Mouse (Mus musculus) brain, embryonic 14.5 days (tissue): ENCODE measurements around the gene Pmm1. TPM values are rescaled to one million over a fixed set of nuclear protein-coding genes. Genes with fewer than 3 reads are reported as not detected.

ENCODE experiments used
- DNase-seq: peaks from one replicate; pipeline ENCODE4 v3.0.0-alpha.2; 2011; ENCODE audit warnings: low read depth
- CTCF ChIP-seq: fragments of 200-500 bp; IDR thresholded peaks from 2 replicates; pipeline ENCODE4 v1.5.1; 2012; ENCODE audit warnings: inconsistent platforms, mild to moderate bottlenecking, moderate library complexity, borderline replicate concordance; ENCODE audit not compliant: insufficient read depth, insufficient read length; ENCODE audit errors: extremely low read depth
- POLR2A ChIP-seq: fragments of 200-500 bp; IDR thresholded peaks from 2 replicates; pipeline ENCODE4 v1.6.1; 2012; ENCODE audit warnings: mild to moderate bottlenecking, inconsistent platforms, borderline replicate concordance; ENCODE audit not compliant: poor library complexity, insufficient read depth, insufficient read length, severe bottlenecking; ENCODE audit errors: extremely low read depth
- polyA plus RNA-seq: library from polyadenylated mRNA; depleted of rRNA; stranded (reverse); fragments of >200 nt; gene quantifications from 2 replicates; pipeline ENCODE4 v1.2.3, GENCODE M21; 2012

Gene Pmm1
- polyA plus RNA-seq, 1 experiment, result 75.6 TPM

DNA sequence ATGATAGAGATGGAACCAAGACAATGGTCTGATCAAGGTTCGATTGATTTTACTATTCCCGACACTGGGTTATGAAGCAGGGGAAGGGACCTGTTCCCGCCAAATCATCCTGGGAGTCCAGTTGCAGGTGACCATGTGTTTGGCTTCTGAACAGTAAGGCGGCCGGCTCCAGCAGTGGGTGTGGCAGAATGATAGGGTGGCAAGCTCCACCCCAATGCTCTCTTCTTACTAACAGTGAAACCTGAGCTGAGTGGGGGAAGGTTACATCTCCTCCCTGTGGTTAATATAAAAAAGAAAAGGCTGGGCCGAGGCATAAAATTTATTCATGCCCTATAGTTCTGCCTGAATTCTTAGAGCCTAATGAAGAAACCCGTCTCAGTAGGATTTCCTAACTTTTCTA is 8.4 kb upstream of the Pmm1 start:
- TF ChIP-seq POLR2A, result no peak
- TF ChIP-seq CTCF, result no peak
- no peak for DNase-seq

DNA sequence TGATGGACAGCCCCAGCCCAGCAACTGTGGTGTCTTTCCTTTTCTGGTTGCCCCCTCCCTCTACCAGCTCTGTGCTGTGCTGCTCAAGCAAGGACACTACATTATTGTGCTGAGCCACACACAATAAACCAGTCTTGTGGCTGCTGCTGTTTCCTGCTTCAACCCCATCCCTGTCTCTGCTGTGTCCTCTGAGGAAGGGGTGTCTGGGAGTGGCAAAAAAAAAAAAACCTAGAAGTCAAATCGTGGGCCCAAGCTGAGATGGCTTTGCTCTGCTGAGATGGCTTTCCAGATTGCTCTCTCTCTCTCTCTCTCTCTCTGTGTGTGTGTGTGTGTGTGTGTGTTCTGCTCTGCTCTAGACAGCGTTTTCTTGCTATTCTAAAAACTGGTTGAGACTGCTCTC is 7.7 kb upstream of the Pmm1 start:
- no peak for DNase-seq
- TF ChIP-seq CTCF (no peak), POLR2A (no peak)

DNA sequence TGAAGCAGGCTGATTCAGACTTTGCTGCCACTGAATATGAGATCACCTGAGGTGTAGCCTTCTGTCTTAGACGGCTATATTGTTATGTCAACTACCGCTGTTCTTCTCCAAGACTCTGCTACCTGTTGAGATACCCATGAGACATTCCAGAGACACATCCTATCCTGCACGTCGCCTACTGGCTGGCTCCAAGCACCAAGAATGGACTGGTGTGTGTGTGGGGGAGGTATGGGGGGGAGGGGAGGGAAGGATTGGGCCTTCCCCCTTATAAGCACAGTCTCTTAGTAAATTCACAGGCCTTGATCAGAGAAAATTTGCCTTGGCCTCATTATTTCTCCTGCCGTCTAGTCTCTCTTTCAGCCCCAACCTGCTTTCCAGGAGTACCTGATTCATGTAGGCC is 7.1 kb upstream of the Pmm1 start:
- no peak for TF ChIP-seq POLR2A
- TF ChIP-seq CTCF, result no peak
- no peak for DNase-seq

DNA sequence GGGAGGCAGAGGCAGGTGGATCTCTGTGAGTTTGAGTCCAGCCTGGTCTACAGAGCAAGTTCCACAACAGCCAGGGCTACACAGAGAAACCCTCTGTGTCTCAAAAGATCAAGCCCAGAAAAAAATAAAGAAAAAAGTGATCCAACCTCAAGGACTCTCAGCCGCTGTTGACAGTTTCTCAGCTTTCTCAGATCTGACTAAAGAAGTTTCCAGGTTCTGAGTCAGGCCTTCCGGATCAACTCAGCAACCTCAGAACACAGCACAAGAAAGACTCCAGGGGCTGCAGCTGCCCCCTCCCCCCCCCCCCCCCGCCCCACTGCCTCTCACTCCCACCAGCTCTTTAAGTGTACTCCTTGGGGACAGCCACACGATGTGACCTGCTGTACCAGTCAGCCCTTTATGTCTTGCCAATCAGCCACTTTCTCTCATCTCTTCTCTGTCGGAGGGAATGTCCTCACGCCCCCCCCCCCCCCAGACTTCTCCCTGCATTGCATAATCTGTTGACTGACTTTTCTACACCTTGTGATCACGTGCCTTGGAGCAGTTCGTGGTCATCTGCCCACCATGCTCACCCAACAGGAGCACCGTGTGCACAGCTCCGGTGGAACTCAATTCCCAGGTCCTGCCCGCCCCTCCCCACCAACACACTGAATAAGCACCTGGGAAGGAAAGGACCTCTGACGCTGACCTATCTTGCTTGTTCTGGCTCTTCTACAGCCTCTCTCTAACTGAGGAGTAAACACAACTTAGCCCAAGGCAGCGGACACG is 5.5 kb upstream of the Pmm1 start:
- TF ChIP-seq POLR2A, result no peak
- TF ChIP-seq CTCF, result no peak
- no peak for DNase-seq

DNA sequence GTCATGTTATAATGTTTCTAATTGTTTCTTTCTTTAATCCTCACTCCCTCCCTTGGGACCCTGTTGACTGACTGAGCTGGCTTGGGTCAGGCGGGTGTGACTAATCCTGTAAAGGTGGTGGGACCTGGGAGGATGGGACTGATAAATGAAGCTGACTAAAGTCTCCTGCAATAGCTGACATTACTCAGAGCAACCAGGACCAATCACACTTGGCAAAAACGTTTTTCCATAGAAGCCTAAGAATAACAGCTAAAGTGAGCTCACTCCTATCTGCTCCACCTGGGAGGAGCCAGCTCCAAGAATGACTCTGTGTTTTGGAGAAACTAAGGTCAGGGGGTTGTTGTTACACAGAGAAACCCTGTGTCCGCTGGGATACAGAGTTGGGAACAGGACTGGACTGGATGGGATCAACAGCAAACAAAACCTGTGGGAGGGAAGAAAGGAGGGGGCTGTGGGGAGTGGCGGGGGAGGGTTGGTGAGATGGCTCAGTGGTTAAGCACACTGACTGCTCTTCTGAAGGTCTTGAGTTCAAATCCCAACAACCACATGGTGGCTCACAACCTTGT is 4.3 kb upstream of the Pmm1 start:
- no peak for DNase-seq
- TF ChIP-seq CTCF, result no peak
- TF ChIP-seq POLR2A, result no peak

DNA sequence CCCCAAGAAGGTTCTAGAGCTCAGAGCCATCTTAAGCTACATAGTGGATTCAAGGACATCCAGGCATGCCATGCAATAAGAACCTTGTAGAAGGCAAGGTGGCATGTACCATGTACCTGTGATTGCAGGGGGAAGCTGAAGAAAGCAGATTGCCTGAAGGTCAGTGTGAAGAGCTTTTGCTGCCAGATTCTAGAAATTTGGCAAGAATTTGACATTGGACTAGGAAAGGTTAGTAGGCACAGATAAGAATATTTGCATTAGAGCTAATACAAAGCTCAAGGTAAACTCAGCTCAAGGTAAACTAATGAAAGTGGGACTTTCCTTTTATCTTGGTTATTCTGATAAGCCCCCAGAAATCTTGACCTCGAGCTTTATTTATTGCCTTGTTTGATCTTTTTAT is 3.5 kb upstream of the Pmm1 start:
- DNase-seq, result no peak
- TF ChIP-seq CTCF, result no peak
- no peak for TF ChIP-seq POLR2A

DNA sequence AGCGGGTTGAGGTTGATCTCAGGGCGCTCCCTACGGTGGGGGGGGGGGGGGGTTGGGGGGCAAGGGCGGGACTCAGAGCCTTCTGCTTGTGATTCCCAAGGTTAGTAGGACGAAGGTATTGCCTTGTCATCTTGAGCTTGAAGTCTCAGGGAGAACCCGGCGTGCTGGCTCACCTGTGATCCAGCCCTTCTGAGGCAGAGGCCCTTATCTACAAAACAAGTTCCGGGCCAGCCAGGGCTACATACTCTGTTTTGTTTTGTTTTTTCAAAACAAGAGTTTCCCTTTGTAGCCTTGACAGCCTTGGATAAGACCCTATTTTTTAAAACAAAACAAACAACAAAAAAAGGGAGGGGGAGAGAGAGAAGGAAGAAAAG is 335 bp upstream of the Pmm1 start:
- TF ChIP-seq POLR2A (no peak), CTCF (no peak)
- DNase-seq, result no peak

DNA sequence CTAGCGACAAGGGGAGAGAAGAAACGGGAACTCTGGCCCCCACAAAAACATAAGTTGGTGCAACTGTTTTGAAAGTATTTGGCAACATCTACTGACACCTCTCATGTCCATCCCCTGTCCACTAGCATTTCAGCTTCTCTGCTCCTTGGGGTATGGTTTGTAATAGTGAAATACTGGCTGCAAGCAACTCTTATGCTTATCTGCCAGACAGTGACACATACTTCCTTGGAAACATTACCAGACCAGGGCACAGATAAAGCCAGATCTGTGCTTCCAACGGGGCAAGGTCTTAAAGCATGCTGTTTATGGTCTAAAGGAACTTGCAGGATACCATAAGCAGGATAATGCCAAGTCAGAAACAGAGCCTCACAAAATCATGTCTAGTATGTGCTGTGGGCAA is 1.8 kb downstream of the Pmm1 start:
- TF ChIP-seq CTCF, result no peak
- TF ChIP-seq POLR2A, result no peak
- DNase-seq, result no peak

DNA sequence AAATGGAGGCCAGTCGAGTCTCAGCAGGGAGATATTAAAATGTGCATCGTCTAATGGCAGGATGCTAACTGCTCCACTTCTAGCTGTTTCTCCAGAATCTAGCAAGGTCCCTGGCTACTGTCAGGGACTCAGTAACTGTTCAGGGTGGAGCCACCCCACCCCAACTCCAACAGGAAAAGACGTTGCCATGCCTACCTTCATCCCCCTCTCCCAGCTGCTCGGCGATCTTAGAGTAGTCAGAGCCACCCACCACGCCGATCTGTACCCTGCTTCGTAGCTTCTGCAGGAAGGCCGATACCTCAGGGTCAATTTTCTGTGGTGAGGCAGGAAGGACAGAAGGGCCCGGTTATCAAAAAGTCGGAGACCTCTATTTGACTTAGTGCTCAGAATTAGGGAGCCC is 3.1 kb downstream of the Pmm1 start:
- TF ChIP-seq POLR2A (no peak), CTCF (no peak)
- DNase-seq, result no peak

DNA sequence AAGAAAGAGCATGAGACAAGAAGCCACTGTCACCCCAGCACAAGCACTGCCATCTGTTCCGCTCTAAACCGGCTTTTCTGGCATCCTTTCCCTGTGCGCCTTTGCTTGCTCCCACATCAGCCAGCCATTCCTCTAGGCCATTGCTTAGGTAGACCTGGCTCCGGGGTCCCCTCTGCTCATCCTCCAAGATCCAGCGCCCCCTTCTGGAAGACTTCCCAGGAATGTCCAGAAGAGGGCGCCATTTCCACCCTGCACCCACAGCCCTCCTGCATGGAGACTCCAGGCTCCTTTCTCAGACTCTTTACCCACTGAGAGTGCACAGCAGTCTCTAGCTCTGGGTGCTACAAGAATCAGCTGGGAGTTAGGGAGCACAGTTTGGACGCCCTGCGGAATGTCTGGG is 4.3 kb downstream of the Pmm1 start:
- peak; percentile 47 for DNase-seq
- TF ChIP-seq CTCF, result peak; percentile 75
- TF ChIP-seq POLR2A, result no peak

DNA sequence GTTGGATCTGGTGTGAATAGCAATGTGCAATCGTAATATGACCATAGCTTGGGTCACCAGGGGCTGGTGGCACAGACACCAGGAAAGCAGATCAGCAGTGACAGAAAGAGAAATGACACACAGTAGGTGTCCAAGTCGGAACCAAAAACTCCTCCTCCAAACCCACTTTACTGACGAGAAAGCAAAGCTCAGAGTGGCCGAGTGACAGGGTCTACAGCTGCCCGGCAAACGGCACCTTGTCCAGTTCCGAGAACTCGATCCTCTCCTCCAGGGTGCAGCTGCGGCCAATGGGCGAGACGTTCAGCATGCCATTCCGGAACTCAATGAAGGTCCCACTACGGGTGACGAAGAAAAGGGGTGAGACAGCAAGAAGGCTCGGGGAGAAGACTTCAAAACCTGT is 5.3 kb downstream of the Pmm1 start:
- no peak for DNase-seq
- no peak for TF ChIP-seq CTCF
- TF ChIP-seq POLR2A, result no peak

DNA sequence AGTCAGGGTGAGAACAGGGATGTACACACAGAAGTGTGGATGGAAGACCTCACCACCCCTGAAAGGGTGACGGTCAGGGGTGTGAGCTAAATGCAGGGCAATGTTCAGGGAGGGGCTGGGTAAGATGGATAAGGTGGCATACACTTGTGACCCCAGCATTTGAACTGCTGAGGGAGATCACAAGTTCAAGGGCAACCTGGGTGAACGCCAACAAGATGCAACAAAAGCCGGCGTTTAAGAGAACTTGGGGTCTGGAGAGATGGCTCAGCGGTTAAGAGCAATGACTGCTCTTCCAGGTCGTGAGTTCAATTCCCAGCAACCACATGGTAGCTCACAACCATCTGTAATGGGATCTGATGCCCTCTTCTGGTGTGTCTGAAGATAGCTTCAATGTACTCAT is 6.0 kb downstream of the Pmm1 start:
- TF ChIP-seq POLR2A (no peak), CTCF (no peak)
- DNase-seq, result no peak
